Mouse (Mus musculus) adrenal gland, adult 18-20 months (tissue): ENCODE measurements around the gene Tmem231. TPM values are rescaled to one million over a fixed set of nuclear protein-coding genes. Genes with fewer than 3 reads are reported as not detected.

Source experiments
- DNase-seq, 2 experiments: peaks; one replicate each; pipeline ENCODE4 v3.0.0; 2021 to 2022; ENCODE audit warnings: low spot score in 2 of 2
- total RNA-seq, 2 experiments: library from RNA; stranded (reverse); gene quantifications; 1 replicate in 1 of 2; 2 replicates in 1 of 2; pipeline ENCODE4 v1.2.3; 2021

The Tmem231 gene
- total RNA-seq, 2 experiments from 2014 or later = 5.3 to 5.7 TPM

GRCm38 (mm10) chr8:111909621-111910450 is 23.8 kb downstream of the Tmem231 start, which contains the start of gene Chst5:
Gene Chst5 (minus strand): TSS chr8:111910447.
- no peak for DNase-seq

GRCm38 (mm10) chr8:111905500-111906121 is 28.1 kb downstream of the Tmem231 start:
- no peak for DNase-seq

- DNase-seq = no peak
These were observed 31.6 kb downstream of the Tmem231 start for GRCm38 (mm10) chr8:111902080-111902479.

- DNase-seq = no peak
These were observed 35.1 kb downstream of the Tmem231 start for GRCm38 (mm10) chr8:111898586-111898985.

- DNase-seq = no peak
These were observed 38.7 kb downstream of the Tmem231 start for GRCm38 (mm10) chr8:111894955-111895354.

- no peak for DNase-seq
These were observed 41.1 kb downstream of the Tmem231 start for GRCm38 (mm10) chr8:111892615-111893014.

- no peak for DNase-seq
These were observed 41.7 kb downstream of the Tmem231 start for GRCm38 (mm10) chr8:111891983-111892382.

- no peak for DNase-seq
These were observed 42.8 kb downstream of the Tmem231 start for GRCm38 (mm10) chr8:111890911-111891303.

- no peak for DNase-seq
These were observed 43.5 kb downstream of the Tmem231 start for GRCm38 (mm10) chr8:111889931-111890910.

GRCm38 (mm10) chr8:111888091-111888650 is 45.5 kb downstream of the Tmem231 start:
- no peak for DNase-seq

- no peak for DNase-seq
These were observed 46.2 kb downstream of the Tmem231 start for GRCm38 (mm10) chr8:111887479-111887878.

- DNase-seq = no peak
These were observed 50.1 kb downstream of the Tmem231 start for GRCm38 (mm10) chr8:111883615-111884014.

- peak; percentile 22 to 39 for DNase-seq
These were observed 52.1 kb downstream of the Tmem231 start for GRCm38 (mm10) chr8:111881591-111881990.

- no peak for DNase-seq
These were observed 56.0 kb downstream of the Tmem231 start for GRCm38 (mm10) chr8:111877711-111878110.

GRCm38 (mm10) chr8:111876355-111876948 is 57.2 kb downstream of the Tmem231 start, which contains the start of gene Tmem170:
Gene Tmem170 (minus strand): TSS chr8:111876750.
- peak; percentile 96 to 97 for DNase-seq

GRCm38 (mm10) chr8:111875758-111876157 is 57.9 kb downstream of the Tmem231 start:
- no peak for DNase-seq

GRCm38 (mm10) chr8:111871278-111871677 is 62.4 kb downstream of the Tmem231 start:
- DNase-seq = no peak

- no peak for DNase-seq
These were observed 63.3 kb downstream of the Tmem231 start for GRCm38 (mm10) chr8:111870379-111870778.

GRCm38 (mm10) chr8:111868664-111869063 is 65.0 kb downstream of the Tmem231 start:
- DNase-seq = no peak

- no peak for DNase-seq
These were observed 67.8 kb downstream of the Tmem231 start for GRCm38 (mm10) chr8:111865857-111866256.
